Mouse (Mus musculus) CD4-positive, CD25-positive, alpha-beta regulatory T cell, adult 4 months (primary cell): ENCODE data around the gene Opn5. TPM values are rescaled to one million over a fixed set of nuclear protein-coding genes. Genes with fewer than 3 reads are reported as not detected.
A peak's percentile ranks its signal among the peaks of the same experiment; 100 is the strongest.

Experiments
- ATAC-seq: one replicate; pipeline ENCODE4 v1.8.0; 2017
- polyA plus RNA-seq, 2 experiments: library from polyadenylated mRNA; unstranded; fragments of 100-300 nt; shearing (Covaris generic); gene quantifications; one replicate each; pipeline ENCODE4 v1.2.1; 2017

The Opn5 gene
- polyA plus RNA-seq, result not detected

DNA sequence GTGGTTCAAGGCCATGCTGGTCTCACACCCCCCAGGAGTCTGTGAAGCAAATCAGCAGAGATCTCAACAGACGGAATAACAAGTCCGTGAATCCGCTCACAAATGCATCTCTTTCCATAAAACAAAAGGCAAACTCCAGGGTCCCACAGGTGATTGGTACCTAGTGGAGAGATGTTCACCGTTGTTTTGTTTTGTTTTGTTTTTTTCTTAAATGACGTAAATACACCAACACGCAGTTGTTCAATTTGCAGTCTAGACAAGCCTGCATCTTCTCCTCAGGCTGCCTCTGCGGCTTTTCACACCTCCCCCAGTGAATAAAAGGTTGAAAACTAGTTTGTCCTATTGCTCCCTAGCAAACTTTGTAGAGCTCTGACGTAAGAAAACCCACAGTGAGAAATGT, at the start of gene Opn5:
TSS of gene Opn5 (minus strand) at position 101 of the 400 bp plus-strand sequence.
- ATAC-seq, result no peak

DNA sequence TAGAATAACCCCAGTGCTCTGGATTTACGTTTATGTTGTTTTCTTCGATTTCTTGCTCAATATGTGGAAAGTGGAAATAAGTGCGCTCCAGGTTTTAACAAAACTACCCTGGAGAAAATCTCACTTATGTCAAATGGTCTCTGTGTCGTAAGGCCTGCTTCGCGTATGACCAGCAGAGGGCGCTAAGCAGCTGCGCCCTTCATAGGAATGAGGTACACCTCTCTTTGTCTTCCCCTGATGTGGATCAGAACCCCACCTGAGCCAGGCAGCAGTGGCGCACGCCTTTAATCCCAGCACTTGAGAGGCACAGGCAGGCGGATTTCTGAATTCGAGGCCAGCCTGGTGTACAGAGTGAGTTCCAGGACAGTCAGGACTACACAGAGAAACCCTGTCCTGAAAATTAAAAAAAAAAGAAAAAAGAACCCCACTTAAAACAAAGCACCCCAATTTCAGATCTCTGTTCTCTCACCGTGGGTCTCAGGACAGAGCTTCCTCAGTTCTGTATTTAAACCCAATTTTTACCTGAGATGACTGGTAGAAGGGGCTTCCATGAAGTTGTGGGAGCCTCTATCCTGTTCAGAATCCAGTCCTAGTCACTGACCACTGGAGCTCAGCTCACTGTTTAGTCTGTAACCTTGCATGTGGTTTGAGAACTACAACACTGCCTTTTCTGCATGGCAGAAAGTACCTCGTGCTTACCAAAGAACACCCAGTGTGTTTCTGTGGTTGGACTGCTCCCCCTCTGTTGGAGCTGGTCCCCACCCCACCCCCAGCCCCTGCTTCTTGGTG, 47.6 kb upstream of the Opn5 start:
- ATAC-seq, result no peak

DNA sequence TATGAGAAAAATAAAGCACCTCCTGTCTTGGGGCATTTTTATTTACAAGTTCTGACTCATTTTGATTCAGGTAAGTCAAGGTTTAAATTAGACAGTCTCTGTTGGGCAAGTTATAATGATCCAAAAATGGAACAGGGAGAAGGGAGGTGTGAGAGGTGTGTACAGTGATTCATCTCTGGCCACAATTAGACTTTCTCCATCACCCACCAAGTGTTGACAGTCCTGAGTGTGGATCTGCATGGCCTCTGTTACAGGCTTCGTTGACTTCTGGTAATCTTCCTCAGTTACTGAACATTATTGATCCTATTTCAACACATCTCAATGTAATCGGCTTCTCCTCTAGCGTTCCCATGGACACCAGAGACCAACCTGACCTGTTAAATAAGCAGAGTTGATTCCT, 32.2 kb upstream of the Opn5 start:
- no peak for ATAC-seq

DNA sequence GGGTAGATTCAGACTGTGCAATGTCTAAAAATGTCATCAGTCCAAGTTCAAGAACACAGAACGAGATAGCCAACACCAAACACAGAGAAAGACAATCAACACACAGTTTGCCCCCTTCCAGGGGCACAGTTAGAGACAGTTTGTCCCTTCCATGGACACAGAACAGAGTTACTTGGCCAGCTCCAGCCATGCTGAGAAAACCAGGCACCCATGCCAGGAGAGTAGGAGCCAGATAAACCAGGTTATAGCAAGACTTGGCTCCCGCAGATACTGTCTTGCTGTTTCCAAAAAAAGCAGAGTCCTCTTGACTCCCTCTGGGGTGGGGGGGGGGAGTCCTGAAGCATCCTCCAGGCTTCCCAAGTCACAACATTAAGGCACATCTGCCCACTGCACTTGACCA, 19.0 kb upstream of the Opn5 start:
- no peak for ATAC-seq

DNA sequence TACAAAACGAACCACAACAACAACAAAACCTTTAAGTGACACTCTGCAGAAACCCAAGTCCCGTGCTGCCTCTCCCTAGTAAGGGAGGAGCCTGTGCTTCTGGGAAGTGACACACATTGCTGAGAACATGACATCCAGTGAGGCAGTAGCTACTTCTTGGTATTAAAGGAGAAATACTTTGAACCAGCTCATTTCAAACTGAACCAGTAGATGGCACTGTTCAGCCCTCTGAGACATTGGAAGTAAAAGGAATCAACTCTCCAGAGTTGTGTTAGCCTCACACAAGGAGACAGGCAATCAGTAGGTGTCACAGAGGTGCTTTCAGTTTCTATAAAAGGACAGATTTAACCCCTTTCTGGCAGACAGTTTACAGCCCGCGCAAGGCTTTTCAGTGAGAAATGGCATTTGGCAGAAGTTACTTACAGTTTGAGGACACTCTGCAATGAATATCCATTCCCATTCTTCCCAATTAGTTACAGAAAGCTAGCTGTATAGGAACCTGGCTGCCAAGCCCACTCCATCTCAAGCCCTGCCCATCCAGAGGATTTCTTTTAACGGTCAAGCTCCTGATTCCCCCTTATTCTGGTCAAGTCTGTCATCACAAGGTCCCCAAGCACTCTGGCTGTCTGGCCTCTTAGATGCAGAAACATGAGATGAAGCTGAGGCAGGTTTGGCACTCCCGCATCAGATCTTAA, 2.0 kb upstream of the Opn5 start:
- peak; percentile 29 for ATAC-seq

DNA sequence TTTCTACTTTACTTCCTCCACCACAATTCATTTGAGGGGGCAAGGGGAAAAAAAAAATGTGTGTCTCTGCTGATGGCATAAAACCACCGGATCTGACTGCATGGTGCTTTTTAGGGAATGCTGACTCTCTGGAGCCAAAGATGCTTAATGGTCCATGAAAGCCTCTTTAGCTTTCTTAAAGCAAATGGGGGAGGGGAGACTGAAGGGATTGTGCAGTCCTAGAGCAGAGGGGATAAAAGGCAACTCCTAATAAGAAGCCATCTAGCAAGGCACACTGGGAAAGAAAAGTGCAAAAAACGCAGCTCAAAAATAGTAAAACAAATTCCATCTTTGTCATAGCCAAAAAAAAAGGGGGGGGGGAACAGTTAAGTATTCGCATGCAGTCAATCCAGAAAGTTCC, 2.9 kb downstream of the Opn5 start:
- ATAC-seq, result no peak

DNA sequence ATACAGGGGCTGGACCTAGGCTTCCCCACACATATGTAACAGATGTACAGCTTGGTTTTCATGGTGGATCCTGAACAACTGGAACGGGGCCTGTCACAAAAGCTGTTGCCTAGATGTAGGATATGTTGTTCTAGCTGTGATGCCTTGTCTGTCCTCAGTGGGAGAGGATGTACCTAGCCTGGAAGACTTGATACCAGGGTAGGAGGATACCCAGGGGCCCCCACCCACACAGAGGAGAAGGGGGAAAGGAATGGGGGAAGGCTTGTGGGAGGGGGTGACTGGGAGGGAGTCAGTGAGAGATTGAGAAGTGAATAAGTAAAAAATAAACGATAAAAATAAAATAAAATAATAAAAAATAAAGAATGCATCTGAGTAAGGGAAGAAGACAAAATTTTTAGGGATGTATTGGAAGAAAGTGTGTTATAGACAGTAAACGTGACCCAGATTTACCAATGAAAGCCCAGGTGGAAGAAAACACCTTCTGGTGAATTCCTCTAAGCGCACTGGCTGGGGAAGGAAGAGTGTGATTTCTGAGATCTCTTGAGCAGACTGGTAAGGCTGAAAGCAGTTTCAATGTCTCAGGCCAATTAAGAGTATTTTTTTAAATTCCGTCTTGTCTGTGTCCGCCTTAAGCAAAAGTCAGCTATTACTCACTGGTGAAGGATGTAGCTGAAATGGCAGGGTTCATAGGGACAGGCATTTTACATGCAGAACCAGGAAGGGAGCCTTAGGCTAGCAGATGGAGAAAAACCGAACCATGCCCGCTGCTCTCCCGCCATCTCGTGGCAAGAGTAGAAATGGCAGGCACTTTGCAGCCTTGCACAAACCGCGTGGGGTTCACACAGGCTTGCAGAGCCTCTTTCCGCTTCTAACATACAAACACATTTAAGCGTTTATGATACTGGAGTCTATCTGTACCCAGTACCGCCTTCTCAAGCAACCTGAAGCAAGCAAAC, 8.1 kb downstream of the Opn5 start:
- no peak for ATAC-seq

DNA sequence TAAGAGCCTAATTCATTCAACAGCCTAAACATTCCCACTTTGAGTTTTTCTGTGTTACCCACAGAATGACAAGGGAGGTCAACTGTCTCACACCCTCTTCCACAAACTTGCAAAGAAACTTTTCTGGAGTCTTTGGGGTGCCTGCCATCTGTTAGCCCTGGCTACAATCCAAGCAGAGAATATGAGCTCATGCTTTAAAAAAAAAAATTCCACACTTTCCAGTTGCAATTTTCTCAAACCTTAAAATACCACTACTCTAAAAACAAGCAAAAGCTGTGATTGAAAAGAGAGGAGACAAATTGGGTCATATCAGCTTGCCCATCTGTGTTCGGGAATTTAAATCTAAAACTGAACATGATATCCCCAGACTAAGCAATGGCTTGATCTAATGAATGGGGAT, 24.7 kb downstream of the Opn5 start:
- no peak for ATAC-seq

DNA sequence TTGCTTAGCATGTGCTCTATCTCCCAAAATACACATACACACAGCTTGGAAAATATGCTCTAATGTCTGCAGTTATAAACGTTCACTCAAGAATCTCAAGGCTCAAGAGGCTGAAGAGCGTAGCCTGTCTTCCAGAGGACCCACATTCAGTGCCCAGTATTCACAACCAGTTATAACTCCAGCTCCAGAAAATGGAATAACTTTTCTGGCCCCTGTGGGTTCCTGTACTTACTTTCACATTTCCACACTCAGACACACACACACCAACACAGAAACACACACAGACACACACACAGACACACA, 28.2 kb downstream of the Opn5 start:
- ATAC-seq, result no peak

DNA sequence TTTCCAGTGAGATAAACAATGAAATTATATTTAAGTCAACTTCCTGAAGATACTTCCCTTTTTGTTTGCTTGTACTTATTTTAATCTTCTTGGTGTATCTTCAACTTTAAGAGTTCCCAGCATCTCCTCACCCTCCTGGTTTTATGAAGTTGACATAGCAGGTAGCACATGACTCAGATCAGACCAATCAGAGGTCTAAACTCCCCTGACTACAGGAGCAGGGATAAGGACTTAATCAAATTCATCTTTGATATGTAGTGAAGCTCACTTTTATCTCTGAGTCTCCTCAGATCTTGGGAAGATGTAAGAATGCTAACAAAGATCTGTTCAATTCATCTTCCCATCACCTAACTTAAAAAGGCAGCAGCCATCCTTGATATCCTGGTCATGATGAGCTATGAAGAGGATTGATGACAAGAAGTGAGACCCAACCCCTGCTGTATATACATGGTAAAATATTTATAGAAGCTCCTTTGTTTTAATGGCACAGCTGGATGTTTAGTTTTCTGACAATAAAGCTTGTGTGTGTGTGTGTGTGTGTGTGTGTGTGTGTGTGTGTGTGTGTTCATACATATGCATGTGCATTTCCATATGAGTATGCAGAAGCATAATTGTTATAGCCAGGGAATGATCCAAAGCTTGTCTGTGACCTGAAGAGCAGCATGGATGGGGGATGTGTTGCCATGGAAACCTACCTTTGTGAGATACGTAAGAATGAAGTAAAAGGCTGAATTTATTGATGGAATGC, 28.7 kb downstream of the Opn5 start:
- no peak for ATAC-seq

DNA sequence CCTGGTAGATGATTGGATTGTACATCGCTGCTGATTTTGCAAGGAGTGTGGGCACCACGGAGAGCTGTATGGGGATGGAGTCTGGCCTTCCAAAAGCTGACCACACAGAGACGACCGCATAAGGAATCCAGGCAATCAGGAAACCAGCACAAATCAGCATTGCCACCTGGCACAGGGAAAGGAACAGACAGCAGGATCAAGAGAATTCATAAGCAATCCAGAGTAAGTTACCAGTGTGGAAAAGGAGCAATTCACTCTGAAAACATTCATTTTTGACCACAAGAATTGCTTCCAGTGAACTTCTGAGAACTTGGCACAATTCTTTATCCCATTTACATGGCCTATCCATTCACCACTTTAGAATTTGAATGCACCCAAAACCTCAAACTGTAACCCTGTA, 30.6 kb downstream of the Opn5 start:
- no peak for ATAC-seq

DNA sequence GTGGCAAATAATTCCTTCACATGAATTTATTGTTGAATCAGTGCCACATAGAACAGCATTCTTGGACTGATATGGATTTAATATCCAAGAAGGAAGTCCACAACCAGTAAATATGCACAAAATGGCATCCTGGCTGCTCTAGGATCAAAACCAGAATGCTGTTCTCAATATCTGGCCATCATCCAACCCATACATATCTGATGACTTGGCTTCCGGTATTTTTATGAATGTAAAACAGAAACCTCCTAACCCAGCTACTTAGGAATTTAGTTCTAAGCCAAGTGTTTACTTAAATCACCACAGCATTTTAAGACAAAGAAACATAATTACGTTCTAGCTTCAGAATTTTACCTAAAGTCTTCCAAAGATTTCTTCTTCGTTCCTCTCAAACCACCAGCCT, 31.0 kb downstream of the Opn5 start:
- ATAC-seq, result no peak

DNA sequence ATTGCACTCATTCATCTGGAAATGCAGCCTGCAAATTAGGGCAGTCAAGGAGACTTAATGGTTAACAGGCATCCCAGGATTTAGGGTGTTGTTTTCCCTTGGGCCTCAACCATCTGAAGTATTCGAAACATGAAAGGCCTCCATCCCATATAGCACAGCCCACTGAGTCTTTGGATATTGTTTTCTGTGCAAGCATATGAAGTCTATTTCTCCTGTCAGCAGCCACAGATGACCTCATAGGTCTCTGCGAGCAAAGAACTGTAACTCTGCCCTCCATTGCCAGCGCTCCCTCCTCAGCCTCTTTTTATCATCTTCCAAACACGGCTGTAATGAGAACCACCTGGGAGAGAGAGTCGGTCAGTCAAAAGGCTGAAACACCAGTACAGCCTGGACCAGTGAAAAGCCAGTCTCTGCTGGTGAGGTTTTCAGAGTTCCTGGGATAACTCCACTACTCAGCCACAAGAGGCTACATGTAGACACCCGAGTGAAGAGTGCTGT, 34.5 kb downstream of the Opn5 start:
- ATAC-seq, result no peak

DNA sequence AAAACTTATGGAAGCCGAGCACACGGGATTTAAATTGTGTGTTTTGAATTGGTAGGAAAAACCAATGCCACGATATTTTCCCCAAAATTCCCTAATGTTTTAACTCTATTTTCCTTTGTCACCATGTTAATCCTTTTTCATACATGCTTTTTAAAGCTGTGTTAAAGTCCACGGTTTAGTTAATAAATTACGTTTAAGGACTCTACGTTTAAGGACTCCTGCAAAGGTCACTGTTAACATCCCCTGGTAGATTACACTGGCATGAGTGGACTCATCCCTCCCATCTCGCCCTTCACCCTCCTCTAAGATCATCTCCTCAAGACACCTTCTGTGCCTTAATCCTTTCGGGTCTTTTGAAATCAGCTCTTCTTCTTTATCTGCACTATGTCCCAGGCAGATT, 37.4 kb downstream of the Opn5 start:
- ATAC-seq, result no peak

DNA sequence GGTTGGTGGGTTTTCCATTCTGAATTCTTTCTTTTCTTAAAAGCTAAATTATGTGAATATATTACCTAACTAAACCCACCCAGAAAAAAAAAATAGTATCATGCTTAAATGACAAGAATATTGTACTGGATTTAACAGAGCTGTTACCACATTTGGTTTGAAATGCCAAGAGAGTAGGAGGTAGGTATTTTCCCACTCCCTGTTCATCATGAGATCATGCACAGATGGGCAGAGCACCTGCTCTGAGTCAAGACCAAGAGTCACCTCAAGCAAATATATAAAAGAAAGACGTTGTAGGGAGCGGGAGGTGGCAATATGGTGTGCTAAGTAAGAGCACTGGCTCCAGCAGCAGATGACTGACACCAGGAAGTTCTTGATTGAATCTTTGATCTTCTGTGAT, 61.6 kb downstream of the Opn5 start:
- no peak for ATAC-seq

DNA sequence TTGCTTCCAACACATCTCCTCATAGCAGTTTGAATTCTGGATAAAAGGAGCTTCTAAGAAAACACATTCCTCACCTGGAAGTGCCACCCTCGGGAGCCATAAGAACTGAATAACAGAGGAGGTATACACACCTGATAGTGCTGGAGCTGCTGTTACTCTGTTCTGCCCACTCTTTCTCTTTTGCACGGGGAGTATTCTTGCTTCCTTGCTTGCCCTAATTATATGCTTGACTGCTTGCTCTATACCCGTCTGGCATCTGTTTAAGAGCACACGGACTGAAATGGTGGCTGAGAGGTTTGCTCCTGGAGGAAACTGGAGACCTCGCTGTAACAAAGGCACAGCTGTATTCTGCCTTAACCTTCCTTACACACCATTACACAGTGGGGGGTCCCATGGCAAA, 81.0 kb downstream of the Opn5 start:
- no peak for ATAC-seq

DNA sequence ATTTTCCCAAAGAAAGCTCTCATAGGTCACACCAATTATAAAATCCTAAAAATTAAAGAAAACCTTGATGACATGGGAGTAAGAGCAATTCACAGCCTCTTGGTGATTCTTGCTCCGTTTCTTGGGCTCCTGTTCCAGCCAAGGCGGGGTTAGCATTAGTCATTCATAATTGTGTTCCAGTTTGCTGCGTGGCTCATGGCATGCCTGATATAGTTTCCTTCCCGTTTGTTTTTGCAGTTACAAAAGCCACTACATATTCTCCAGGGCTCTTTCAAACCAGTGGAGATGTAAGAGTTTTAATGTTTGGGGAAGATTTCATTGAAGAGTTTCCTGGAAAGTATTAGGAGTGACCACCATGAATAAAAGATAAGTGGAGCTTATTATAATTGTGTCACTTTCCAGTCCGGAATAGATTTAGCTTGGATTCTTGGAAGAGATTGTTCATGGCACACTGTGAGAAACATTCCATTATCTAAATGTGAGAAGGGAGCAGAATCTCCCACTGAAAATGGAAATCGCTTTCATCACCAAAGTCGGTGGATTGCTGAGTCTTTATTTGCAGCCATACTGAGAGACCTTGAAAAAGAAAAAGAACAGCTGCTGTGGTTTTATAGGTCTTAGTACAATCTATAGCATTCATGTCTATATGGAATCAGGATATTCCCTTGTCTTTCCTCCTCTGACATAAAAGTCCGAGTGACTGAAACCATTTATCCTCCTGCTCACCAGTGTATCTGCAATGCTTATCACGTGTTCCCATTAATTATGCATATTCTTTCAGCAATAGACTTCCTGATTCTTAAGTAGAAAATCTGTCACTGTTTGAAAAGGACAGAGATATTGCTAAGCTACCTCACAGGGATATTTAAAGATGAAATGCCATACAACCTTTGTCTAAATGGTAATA, 101.6 kb downstream of the Opn5 start:
- no peak for ATAC-seq
